Mouse (Mus musculus) yolk sac, embryonic 10.5 days (tissue): Measurements from ENCODE around the gene Rangrf.
"Not testable (repeated sequence)": the region's sequence is repeated elsewhere in the genome, so short reads cannot be mapped to it uniquely, and the experiment has no call there.

Source experiments
- DNase-seq: peaks from one replicate; pipeline ENCODE4 v3.0.0-alpha.2; 2017; ENCODE audit warnings: low spot score

Gene Rangrf

DNA sequence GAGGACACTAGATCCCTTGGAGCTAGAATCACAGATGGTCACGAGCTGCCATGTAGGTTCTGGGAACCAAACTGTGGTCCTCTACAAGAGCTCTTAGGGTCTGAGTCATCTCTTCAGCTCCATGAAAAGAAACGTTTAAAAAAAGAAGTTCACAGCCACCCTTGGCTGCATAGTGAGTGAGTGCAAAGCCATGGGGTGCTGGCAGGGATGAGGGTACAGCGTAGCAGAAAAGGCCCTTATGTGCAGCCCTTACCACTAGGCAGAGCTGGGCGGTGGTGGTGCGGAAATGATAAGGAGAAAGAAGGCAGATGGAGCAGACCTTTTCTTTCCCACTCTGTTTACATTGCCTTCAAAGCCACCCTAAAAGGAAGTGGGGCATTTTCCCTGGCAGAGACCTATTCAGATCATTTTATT, 4.3 kb upstream of the Rangrf start:
- no peak for DNase-seq

- DNase-seq: no peak
Measured at GRCm38 (mm10) chr11:68975601-68976000, 616 bp upstream of the Rangrf start.

DNA sequence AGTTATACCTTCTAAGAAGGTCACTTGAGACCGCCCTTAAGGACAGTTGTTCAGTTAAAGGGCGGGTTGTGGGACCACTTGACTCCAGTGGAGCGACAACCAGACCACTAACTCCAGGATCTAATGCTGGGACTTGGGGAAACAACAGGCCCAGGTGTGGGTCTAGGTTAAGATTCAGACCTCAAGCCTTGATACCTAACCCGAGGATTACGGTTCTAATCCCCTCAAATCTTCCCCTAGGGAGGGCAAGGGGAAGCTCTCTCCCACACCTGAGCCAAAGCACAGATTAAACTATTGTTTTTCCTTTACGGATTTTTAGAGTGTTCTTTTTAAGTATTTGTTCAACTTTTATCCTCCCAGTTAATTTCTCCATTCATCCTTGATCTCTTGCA, 930 bp downstream of the Rangrf start:
- no peak for DNase-seq

DNA sequence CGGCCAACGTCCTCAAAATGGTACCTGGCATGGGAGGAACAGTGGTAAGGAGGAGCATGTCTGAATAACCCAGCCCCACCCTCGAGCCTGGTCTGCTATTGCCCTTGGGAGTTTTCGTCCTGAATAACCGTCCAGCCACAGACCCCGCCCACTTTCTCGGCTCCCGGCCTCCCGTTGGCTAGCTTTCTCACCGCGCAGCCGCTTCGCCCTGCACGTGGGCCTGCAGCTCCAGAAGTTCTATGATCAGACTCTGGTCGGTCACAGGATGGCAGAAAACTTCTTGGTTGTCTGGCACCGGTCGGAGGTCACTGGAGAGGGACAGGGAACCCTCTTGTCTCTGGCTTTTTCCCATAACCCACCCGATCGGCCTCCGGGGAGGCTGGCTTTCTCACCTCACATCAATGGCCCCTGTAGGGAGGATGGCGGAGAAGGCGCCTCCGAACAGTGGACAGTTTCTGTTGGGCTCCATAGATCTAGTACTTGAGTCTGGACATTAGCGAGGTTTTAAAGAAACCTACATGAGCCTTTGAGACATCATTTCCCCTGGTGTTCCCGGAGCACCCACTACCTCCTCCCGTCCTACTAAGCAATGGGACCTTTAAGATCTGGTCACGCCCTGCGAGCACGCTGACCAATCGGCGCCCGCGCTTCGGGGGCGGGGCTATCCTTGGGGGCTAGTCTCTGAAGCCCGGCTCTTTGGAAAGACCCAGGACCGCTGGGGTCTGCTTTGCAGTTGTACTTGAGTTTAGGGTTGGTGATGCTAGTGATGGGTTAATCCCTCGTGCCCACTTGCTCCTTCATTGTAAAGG, 1.5 kb downstream of the Rangrf start:
- peak; percentile 85 for DNase-seq

DNA sequence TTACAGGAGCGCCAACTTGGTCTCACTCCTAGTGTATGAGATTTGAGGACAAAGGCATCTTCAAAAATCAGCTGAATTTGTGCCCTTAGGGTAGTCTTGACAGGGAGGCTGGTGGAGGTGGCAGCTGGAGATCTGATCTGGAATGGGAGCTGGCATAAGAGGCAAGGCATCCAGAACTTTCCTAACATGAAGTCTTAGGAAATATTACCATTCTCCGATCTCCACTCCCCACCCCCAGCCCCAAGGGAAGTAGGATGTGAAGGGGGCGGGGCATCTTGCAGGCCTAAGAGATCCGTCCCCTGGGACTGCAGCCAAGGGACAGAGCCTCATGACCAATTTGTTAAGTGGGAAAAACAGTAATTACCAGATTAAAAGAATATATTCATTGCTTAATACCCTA, 4.8 kb downstream of the Rangrf start:
- no peak for DNase-seq

DNA sequence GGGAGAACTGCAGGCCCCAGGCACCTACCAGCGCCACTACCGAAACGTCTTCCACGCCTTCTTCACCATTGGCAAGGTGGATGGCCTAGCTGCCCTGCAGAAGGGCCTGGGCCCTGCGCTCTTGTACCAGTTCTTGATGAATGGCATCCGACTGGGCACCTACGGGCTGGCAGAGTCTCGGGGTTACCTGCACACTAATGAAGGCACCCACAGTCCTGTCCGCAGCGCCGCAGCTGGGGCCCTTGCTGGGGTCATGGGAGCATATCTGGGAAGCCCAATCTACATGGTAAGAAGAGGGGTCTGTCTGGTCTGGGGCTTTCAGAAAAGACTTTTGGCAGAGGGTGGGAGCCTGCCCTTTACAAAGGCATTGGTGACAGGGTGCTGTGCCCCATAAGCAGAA, 6.2 kb downstream of the Rangrf start:
- no peak for DNase-seq

DNA sequence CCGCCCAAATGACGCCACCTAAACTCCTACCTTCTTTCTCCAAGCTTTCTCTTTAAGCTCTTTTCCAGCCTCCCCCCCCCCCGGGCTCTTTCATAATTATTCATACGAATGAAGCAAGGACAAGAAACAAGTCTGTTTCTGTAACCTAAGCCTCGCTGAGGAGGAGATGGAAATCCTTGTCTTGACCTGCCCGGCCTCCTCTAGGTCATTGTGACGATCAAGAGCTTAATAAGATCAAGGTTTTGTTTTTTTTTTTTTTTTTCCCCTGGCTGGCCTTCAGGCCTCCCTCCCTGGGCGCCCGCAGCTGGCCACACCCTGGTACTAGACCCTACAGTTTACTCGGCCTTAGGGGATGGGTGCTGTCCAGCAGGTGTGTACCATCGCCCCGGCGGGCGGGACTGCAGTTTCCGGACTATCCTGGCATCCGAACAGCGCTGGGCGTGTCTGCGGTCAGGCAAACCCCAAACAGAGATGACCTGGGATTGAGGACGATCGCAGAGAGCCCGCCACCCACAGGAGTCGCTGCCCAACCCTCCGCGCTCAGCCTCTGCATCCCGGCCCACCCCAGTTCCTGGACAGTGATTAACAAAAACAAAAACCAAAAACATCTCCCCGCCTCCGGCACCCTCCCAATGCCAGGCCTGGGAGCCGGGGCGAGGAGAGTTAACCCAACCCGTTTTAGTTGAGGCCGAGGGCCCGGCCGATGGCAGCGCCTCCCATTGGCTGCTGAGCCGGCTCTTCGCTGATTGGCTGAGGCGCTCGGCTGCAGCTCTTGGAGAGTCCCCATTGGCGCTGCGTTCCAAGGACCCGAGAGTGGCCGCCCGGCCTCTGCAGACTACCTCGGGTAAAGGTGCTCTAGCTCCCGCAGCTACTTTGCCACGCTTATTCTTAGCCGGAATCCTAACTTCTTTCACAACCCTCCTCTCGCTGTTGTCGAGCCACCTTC, 7.4 kb downstream of the Rangrf start, which contains the start of gene Slc25a35:
Gene Slc25a35, plus strand, starts transcription at position 795 of the 946 bp plus-strand sequence.
- peak; percentile 81 for DNase-seq

DNA sequence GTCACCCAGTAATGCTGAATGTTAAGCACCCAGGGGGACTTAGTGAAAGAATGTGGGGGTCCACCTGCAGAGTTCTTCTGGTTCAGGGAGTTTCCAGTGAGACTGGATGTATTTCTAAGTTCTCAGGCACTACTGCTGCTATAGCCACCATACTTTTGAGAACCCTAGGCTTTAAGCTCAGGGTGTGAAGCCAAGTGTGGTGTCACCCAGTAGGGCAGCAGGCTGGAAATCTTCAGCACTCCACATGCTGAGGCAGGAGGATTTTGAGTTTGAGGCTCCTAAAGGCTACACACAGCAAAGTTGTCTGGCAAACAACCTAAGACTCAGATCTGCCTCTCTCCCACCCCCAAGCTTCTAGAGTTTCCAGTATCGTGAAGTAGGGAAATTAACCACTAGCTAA, 8.4 kb downstream of the Rangrf start:
- no peak for DNase-seq

GRCm38 (mm10) chr11:68965845-68966244, 9.1 kb downstream of the Rangrf start:
- no peak for DNase-seq

GRCm38 (mm10) chr11:68965050-68965449, 9.9 kb downstream of the Rangrf start:
- no peak for DNase-seq

- no peak for DNase-seq
Measured at GRCm38 (mm10) chr11:68963405-68963804, 11.6 kb downstream of the Rangrf start.

DNA sequence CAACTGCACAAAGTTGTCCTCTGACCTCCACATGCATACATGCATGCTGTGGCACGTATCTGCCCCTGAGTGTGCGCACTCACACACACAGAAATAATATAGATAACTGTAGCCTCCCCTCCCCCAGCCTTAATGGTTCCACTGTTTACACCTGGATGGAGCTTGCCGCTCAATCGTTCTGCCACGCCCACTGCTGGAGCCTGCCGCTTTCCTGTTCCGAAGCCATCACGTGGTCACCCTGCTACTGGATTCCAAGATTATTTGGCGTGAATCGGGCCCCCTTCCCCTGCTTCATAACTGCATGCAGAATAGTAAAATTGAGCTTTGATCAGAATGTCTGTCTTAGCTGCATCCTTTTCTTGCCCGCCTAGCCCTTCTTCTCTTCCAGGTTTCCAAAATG, 12.8 kb downstream of the Rangrf start:
- not testable (repeated sequence) for DNase-seq

GRCm38 (mm10) chr11:68961596-68961995, 13.4 kb downstream of the Rangrf start:
- no peak for DNase-seq

DNA sequence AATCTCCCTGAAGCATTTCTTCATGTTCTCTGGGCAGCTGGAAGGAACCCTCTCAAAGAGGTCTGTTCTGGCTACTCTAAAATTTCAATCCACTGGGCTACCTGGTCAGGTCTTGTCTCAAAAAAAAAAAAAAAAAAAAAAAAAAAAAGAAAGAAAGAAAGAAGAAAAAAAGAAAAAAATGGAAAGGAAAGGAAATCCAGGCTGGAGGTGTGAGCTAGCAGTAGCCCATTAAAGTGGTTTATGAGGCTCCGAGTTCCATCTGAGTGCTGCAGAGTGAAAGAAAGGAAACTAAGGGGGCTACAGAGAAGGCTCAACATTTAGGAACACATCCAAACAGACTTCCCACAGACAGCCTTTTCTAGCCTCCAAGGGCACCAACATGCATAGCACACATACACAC, 17.0 kb downstream of the Rangrf start:
- DNase-seq: no peak

- DNase-seq: no peak
Measured at GRCm38 (mm10) chr11:68957308-68957707, 17.7 kb downstream of the Rangrf start, which contains the start of gene Arhgef15. Gene Arhgef15, minus strand, starts transcription at chr11:68957480.

- no peak for DNase-seq
Measured at GRCm38 (mm10) chr11:68956697-68957096, 18.3 kb downstream of the Rangrf start.

- DNase-seq: no peak
Measured at GRCm38 (mm10) chr11:68956107-68956506, 18.9 kb downstream of the Rangrf start.

GRCm38 (mm10) chr11:68955473-68955872, 19.5 kb downstream of the Rangrf start:
- no peak for DNase-seq

DNA sequence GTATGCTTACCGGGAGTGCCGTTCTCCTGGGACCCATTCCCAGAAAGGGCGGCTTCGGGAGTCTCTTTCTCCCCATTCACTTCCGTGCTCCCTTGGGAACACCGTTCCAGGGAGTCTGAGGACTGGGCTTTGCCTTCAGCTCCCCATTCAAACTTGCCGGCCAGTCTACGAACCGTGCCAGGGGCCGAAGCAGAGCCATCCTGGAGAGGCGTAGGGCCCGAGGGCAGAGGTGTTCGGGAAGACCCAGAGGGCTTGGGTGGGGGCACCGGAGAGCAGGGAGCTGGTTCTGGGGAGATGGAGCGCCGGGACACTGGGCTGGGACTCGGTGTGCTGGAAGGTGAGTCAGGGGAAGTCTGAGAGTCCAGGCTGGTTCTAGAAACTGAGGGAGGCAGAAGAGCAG, 20.6 kb downstream of the Rangrf start:
- DNase-seq: no peak

GRCm38 (mm10) chr11:68953903-68954302, 21.1 kb downstream of the Rangrf start:
- DNase-seq: no peak

- no peak for DNase-seq
Measured at GRCm38 (mm10) chr11:68947542-68947993, 27.4 kb downstream of the Rangrf start.

- no peak for DNase-seq
Measured at GRCm38 (mm10) chr11:68946806-68947440, 28.1 kb downstream of the Rangrf start.
